In the genomic region with DNA sequence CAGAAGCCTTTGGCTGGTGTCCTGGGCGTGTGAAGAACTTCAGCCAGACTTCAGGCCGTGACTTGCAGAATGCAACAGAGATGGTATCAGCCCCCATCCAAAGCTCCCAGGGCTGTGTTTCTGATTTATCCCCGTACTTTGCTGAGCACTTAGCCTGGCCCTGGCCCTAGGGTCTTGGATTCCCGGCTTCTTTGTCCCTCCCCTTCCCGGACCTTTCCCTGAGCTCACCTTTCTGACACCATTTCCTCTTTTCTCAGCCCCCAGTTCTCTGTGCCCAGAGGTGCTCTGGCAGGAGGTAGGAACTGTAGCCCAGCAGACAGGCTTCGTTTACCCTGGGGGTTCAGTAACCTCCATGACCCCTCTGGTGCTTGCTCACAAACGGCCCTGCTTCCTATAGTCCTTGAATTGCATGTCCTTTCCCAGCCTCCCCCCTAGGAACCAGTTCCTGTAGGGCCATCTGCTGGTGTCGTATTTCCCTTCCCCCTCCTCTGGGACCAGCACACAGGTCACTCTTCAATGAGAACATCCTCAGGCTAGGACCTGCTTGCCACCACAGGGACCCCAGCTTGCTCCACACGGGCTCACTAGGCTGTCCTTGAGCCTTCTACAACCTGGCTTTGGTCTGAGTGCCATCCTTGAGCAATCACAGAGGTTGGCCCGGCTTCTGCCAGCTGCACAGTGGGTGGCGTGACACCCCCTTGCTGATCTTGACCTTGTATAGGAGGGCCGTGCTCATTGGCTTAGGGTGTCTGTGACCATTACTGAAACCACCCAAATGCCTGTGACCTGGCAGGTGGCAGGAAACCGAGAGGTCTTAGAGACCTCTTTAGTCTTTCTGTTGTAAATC, we compare ENCODE assay signal across 8 mouse cellular contexts. TPM values are rescaled to one million over a fixed set of nuclear protein-coding genes. Genes with fewer than 3 reads are reported as not detected.
DNase-seq lines count a peak whose midpoint lies in the region; ATAC-seq and TF ChIP-seq lines count a peak whose summit lies in the region.

No protein-coding gene starts in this region.

- no peak for TF ChIP-seq CTCF in bone marrow, adult 2 months (IDR thresholded peaks at IDR 0.05; ENCODE audit: control insufficient read depth, insufficient read depth, low read length)
- peak; percentile 13; the same call in 1 of the 2 replicates for TF ChIP-seq CTCF in liver, embryonic 14.5 days (IDR thresholded peaks at IDR 0.05; ENCODE audit: low read depth)
- TF ChIP-seq CTCF in olfactory bulb, adult 2 months (IDR thresholded peaks at IDR 0.05; ENCODE audit: insufficient read depth, low read depth, low read length) = no peak

- H3K36me3 ChIP-seq in hindbrain, embryonic 15.5 days = 0 out of 2 replicates have a peak, but pooled peaks cover 3% of the 10 kb centered on the region
- no peaks in the 10 kb centered on the region for H3K36me3 ChIP-seq in liver, embryonic 14.5 days (replicated peaks; ENCODE audit: control insufficient read depth, insufficient read depth, low read depth)

- H3K9me3 ChIP-seq in hindbrain, embryonic 15.5 days = no peaks in the 10 kb centered on the region
- no peaks in the 10 kb centered on the region for H3K9me3 ChIP-seq in liver, embryonic 14.5 days (ENCODE audit: control insufficient read depth, low read length)

- peak; percentile 17 for ATAC-seq in erythroid progenitor cell, adult 5-6 weeks (replicated peaks; ENCODE audit: low FRiP score, poor library complexity, severe bottlenecking)
- ATAC-seq in hindbrain, embryonic 15.5 days (ENCODE audit: low FRiP score, low read depth) = no peak
- ATAC-seq in liver, embryonic 14.5 days (ENCODE audit: insufficient read depth) = no peak

- peak overlapping the region; percentile 97 for H3K27ac ChIP-seq in bone marrow, adult 2 months (ENCODE audit: control insufficient read depth, insufficient read depth, low read depth, low read length, poor library complexity)
- peak overlapping the region; percentile 98 for H3K27ac ChIP-seq in hindbrain, embryonic 15.5 days (replicated peaks)
- H3K27ac ChIP-seq in liver, embryonic 14.5 days = peak overlapping the region; percentile 99
- H3K27ac ChIP-seq in olfactory bulb, adult 2 months (ENCODE audit: insufficient read depth, low read depth, low read length) = peak overlapping the region; percentile 97

- 11% methylated on average over 13 of the region's 13 CpGs for WGBS in bone marrow, adult 2 months
- 42% methylated on average over 13 of the region's 13 CpGs for WGBS in hindbrain, embryonic 15.5 days
- WGBS in liver, embryonic 14.5 days (ENCODE audit: insufficient replicate concordance) = 27% methylated on average over 13 of the region's 13 CpGs
- 38% methylated on average over 13 of the region's 13 CpGs for WGBS in olfactory bulb, adult 2 months

- DNase-seq in ovary, adult 18-20 months (ENCODE audit: low spot score) = peak; percentile 53
- no peak for DNase-seq in ovary, postnatal 14 days (ENCODE audit: low spot score)
- DNase-seq in liver, embryonic 14.5 days (ENCODE audit: low read depth in 3 of 3, low spot score in 3 of 3) = peak in 2 of 3 experiments; percentile 64 to 76
- no peak for DNase-seq in layer of hippocampus, adult 9-11 months

- no peak overlapping the region; the same call in 1 of the 2 replicates for H3K9ac ChIP-seq in hindbrain, embryonic 15.5 days
- peak overlapping the region; percentile 87 for H3K9ac ChIP-seq in liver, embryonic 14.5 days (replicated peaks)

- TF ChIP-seq POLR2A in bone marrow, adult 2 months (IDR thresholded peaks at IDR 0.05; ENCODE audit: borderline replicate concordance, control insufficient read depth, low read depth, low read length) = no peak; the same call in 1 of the 2 replicates
- no peak for TF ChIP-seq POLR2A in olfactory bulb, adult 2 months (IDR thresholded peaks at IDR 0.05; ENCODE audit: insufficient read depth, low read depth, low read length)

- no peak for TF ChIP-seq EP300 in liver, embryonic 14.5 days (IDR thresholded peaks at IDR 0.05; ENCODE audit: low read depth)

- no peaks in the 10 kb centered on the region for H3K27me3 ChIP-seq in hindbrain, embryonic 15.5 days
- H3K27me3 ChIP-seq in liver, embryonic 14.5 days (ENCODE audit: control insufficient read depth, insufficient read depth, low read length) = no peaks in the 10 kb centered on the region

- peaks cover 6% of the 10 kb centered on the region for H3K4me1 ChIP-seq in bone marrow, adult 2 months (ENCODE audit: control insufficient read depth, insufficient read depth, low read length)
- peaks cover 57% of the 10 kb centered on the region for H3K4me1 ChIP-seq in hindbrain, embryonic 15.5 days (replicated peaks)
- peaks cover 58 to 65% of the 10 kb centered on the region in 2 experiments for H3K4me1 ChIP-seq in liver, embryonic 14.5 days (replicated peaks; ENCODE audit: control insufficient read depth in 2 of 2, insufficient read depth in 2 of 2, low read length in 1 of 2)
- peaks cover 54% of the 10 kb centered on the region for H3K4me1 ChIP-seq in olfactory bulb, adult 2 months (ENCODE audit: control insufficient read depth, insufficient read depth, low read length)

- peak overlapping the region; percentile 76; the same call in 1 of the 2 replicates for H3K4me2 ChIP-seq in hindbrain, embryonic 15.5 days
- H3K4me2 ChIP-seq in liver, embryonic 14.5 days (ENCODE audit: low read depth) = peak overlapping the region; percentile 85

- peak overlapping the region; percentile 8 for H3K4me3 ChIP-seq in bone marrow, adult 2 months (replicated peaks; ENCODE audit: control insufficient read depth, low read depth, low read length)
- H3K4me3 ChIP-seq in hindbrain, embryonic 15.5 days = no peak overlapping the region
- peak overlapping the region; percentile 13 to 44; a peak in 3 of 4 replicates for H3K4me3 ChIP-seq in liver, embryonic 14.5 days (ENCODE audit: insufficient read depth in 1 of 2, low read depth in 2 of 2, low read length in 2 of 2)
- peak overlapping the region; percentile 38 for H3K4me3 ChIP-seq in olfactory bulb, adult 2 months (ENCODE audit: insufficient read depth, low read depth, low read length)

RNA-seq across cellular contexts. Expression of a gene that starts 26.0 kb away (rescaled TPM):
- polyA plus RNA-seq in bone marrow, adult 2 months (2011; ENCODE audit: insufficient read depth, insufficient read length, low replicate concordance, missing spikeins) = 14.3 and 18.1 TPM in 2 replicates
- 3.6 and 9.2 TPM in 2 replicates for total RNA-seq in erythroid progenitor cell, adult 5-6 weeks (2015; ENCODE audit: low replicate concordance)
- total RNA-seq in erythroid progenitor cell, adult 5-6 weeks (2017; ENCODE audit: low replicate concordance) = 4.2 and 6.0 TPM in 2 replicates
- polyA plus RNA-seq in hindbrain, embryonic 15.5 days (2015; fragmentation: Nextera tagmentation; extraction: Ambion mirVana) = 17.6 and 18.0 TPM in 2 replicates
- polyA plus RNA-seq in liver, embryonic 14.5 days (2012; rRNA removed) = 5.9 and 6.7 TPM in 2 replicates
- polyA plus RNA-seq in liver, embryonic 14.5 days (2014; fragmentation: Nextera tagmentation; extraction: Ambion mirVana) = 6.6 and 8.4 TPM in 2 replicates
- polyA plus RNA-seq in olfactory bulb, adult 2 months (2012; ENCODE audit: insufficient read depth, insufficient read length, low replicate concordance, missing spikeins) = not detected in 2 replicates

RNA-seq across cellular contexts. Expression of a gene that starts 28.6 kb away (rescaled TPM):
- 11.6 and 24.6 TPM in 2 replicates for polyA plus RNA-seq in bone marrow, adult 2 months (2011; ENCODE audit: insufficient read depth, insufficient read length, low replicate concordance, missing spikeins)
- 2.9 and 8.8 TPM in 2 replicates for total RNA-seq in erythroid progenitor cell, adult 5-6 weeks (2015; ENCODE audit: low replicate concordance)
- total RNA-seq in erythroid progenitor cell, adult 5-6 weeks (2017; ENCODE audit: low replicate concordance) = 7.2 and 7.8 TPM in 2 replicates
- 2.6 TPM in 2 replicates for polyA plus RNA-seq in hindbrain, embryonic 15.5 days (2015; fragmentation: Nextera tagmentation; extraction: Ambion mirVana)
- polyA plus RNA-seq in liver, embryonic 14.5 days (2012; rRNA removed) = 5.3 and 5.8 TPM in 2 replicates
- polyA plus RNA-seq in liver, embryonic 14.5 days (2014; fragmentation: Nextera tagmentation; extraction: Ambion mirVana) = 3.2 and 4.6 TPM in 2 replicates
- polyA plus RNA-seq in olfactory bulb, adult 2 months (2012; ENCODE audit: insufficient read depth, insufficient read length, low replicate concordance, missing spikeins) = not detected in 2 replicates

RNA-seq across cellular contexts. Expression of a gene that starts 44.9 kb away (rescaled TPM):
- 4.4 and 6.4 TPM in 2 replicates for polyA plus RNA-seq in bone marrow, adult 2 months (2011; ENCODE audit: insufficient read depth, insufficient read length, low replicate concordance, missing spikeins)
- total RNA-seq in erythroid progenitor cell, adult 5-6 weeks (2015; ENCODE audit: low replicate concordance) = 3.8 and 4.7 TPM in 2 replicates
- 8.2 and 9.4 TPM in 2 replicates for total RNA-seq in erythroid progenitor cell, adult 5-6 weeks (2017; ENCODE audit: low replicate concordance)
- polyA plus RNA-seq in hindbrain, embryonic 15.5 days (2015; fragmentation: Nextera tagmentation; extraction: Ambion mirVana) = 10.7 and 11.7 TPM in 2 replicates
- 2.2 and 2.4 TPM in 2 replicates for polyA plus RNA-seq in liver, embryonic 14.5 days (2012; rRNA removed)
- 1.1 TPM in 2 replicates for polyA plus RNA-seq in liver, embryonic 14.5 days (2014; fragmentation: Nextera tagmentation; extraction: Ambion mirVana)
- polyA plus RNA-seq in olfactory bulb, adult 2 months (2012; ENCODE audit: insufficient read depth, insufficient read length, low replicate concordance, missing spikeins) = not detected in 2 replicates

Comparison
In these comparisons a context has a peak if more than half of its experiments do, and no peak if none do; other contexts are left out.
1. DNase-seq: peak in ovary, adult 18-20 months (single experiment) and liver, embryonic 14.5 days (2 of 3); none in ovary, postnatal 14 days (single experiment) and layer of hippocampus, adult 9-11 months (single experiment).
2. Peak in every context shown above with its lines, with median percentiles within 50 percentile points of each other: H3K27ac ChIP-seq.